Mouse (Mus musculus) liver, embryonic 13.5 days (tissue): ENCODE measurements at regions not wholly inside any gene's neighbourhood (a gene's known extent, or its start where the extent isn't known, plus 50 kb on each side); places are given as distances from the start of the nearest gene placed in this dataset.
"Not testable (repeated sequence)": the region's sequence is repeated elsewhere in the genome, so short reads cannot be mapped to it uniquely, and the experiment has no call there.

Source experiments
- ATAC-seq: fragments of 200-750 bp; cut with Nextera tagmentation; 2 replicates; pipeline ENCODE4 v1.8.0; 2017; ENCODE audit warnings: low read depth, mild to moderate bottlenecking, moderate number of reproducible peaks, moderate library complexity
- DNase-seq: peaks from one replicate; pipeline ENCODE4 v3.0.0; 2022
- H3K27ac ChIP-seq: fragments of 300-500 bp; sonication (generic); 2 replicates; pipeline ENCODE4 v1.5.1; 2015; ENCODE audit warnings: moderate library complexity, mild to moderate bottlenecking, inconsistent platforms
- H3K27me3 ChIP-seq: fragments of 300-500 bp; sonication (generic); 2 replicates; pipeline ENCODE4 v1.6.1; 2015; ENCODE audit warnings: mild to moderate bottlenecking, inconsistent platforms
- H3K36me3 ChIP-seq: fragments of 300-500 bp; sonication (generic); 2 replicates; pipeline ENCODE4 v1.6.1; 2015; ENCODE audit warnings: mild to moderate bottlenecking, inconsistent platforms
- H3K4me1 ChIP-seq: fragments of 300-500 bp; sonication (generic); replicated peaks from 2 replicates; pipeline ENCODE4 v1.6.1; 2015; ENCODE audit warnings: inconsistent platforms
- H3K4me2 ChIP-seq: fragments of 300-500 bp; sonication (generic); 2 replicates; pipeline ENCODE4 v1.6.1; 2015; ENCODE audit warnings: inconsistent platforms, mild to moderate bottlenecking, moderate library complexity
- H3K4me3 ChIP-seq: fragments of 300-500 bp; sonication (generic); replicated peaks from 2 replicates; pipeline ENCODE4 v1.5.1; 2015; ENCODE audit warnings: mild to moderate bottlenecking, inconsistent platforms
- H3K9ac ChIP-seq: fragments of 300-500 bp; sonication (generic); 2 replicates; pipeline ENCODE4 v1.6.1; 2015; ENCODE audit warnings: mild to moderate bottlenecking, inconsistent platforms
- H3K9me3 ChIP-seq: fragments of 300-500 bp; sonication (generic); replicated peaks from 2 replicates; pipeline ENCODE4 v1.6.1; 2016; ENCODE audit warnings: inconsistent platforms
- WGBS: fragments of 180-500 bp; shearing (Covaris S2); methylation state at CpG from one replicate; pipeline ENCODE4 v1.1.7; 2015; ENCODE audit not compliant: insufficient replicate concordance; 5-methylcytosine and 5-hydroxymethylcytosine counted together

DNA sequence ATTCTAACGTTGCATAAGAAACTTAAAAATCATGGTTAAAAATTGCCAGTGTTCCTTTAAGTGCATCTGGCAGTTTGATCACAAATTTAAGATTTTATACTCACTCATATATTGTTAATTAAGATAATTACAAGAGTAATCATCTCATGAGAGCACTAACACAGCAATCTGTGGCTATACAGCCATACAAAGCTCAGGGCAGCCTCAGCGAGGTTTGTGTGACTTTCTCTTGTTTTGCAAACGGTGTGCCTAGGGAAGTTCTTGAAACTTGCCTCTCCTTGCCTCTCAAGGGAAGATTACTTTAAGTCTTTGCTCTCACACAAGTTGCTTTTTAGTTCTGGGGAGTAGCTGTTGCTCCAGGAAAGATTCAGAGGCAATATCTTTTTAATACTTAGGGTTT is 58.1 kb upstream of the Slc1a4 start:
- DNase-seq, result no peak
- 55% methylated on average over 3 of the region's 3 CpGs for WGBS
- Histone ChIP-seq H3K9ac (no peak overlapping the region), H3K27ac (no peak overlapping the region), H3K36me3 (no peaks in the 10 kb centered on the region), H3K4me1 (no peaks in the 10 kb centered on the region), H3K4me2 (no peak overlapping the region), H3K9me3 (0 out of 2 replicates have a peak, but pooled peaks cover 4% of the 10 kb centered on the region), H3K4me3 (no peak overlapping the region), H3K27me3 (no peaks in the 10 kb centered on the region)
- ATAC-seq, result no peak

GRCm38 (mm10) chr11:20393302-20393701 is 60.8 kb upstream of the Slc1a4 start:
- H3K27ac ChIP-seq, ATAC-seq: not testable (repeated sequence)
- WGBS, result 81% methylated on average over 3 of the region's 3 CpGs

GRCm38 (mm10) chr11:20393807-20394206 is 61.3 kb upstream of the Slc1a4 start:
- not testable (repeated sequence) for H3K4me3 ChIP-seq, H3K27ac ChIP-seq

More at GRCm38 (mm10) chr11:20393302-20393701, 60.8 kb upstream of the Slc1a4 start:
- H3K4me1 ChIP-seq, H3K9me3 ChIP-seq, DNase-seq, H3K36me3 ChIP-seq, H3K9ac ChIP-seq, H3K4me2 ChIP-seq, H3K4me3 ChIP-seq, H3K27me3 ChIP-seq: not testable (repeated sequence)

GRCm38 (mm10) chr11:20395848-20396203 is 63.3 kb upstream of the Slc1a4 start:
- Histone ChIP-seq H3K4me3 (no peak overlapping the region), H3K27ac (peak overlapping the region; percentile 59; the same call in 1 of the 2 replicates), H3K27me3 (no peaks in the 10 kb centered on the region), H3K4me1 (no peaks in the 10 kb centered on the region), H3K9ac (no peak overlapping the region), H3K36me3 (no peaks in the 10 kb centered on the region), H3K4me2 (0 out of 2 replicates have a peak overlapping the region, but pooled peaks have one; percentile 2), H3K9me3 (0 out of 2 replicates have a peak, but pooled peaks cover 4% of the 10 kb centered on the region)
- WGBS, result 61% methylated on average over 7 of the region's 7 CpGs
- DNase-seq (no peak), ATAC-seq (no peak)

More at GRCm38 (mm10) chr11:20393807-20394206, 61.3 kb upstream of the Slc1a4 start:
- not testable (repeated sequence) for H3K27me3 ChIP-seq, H3K4me2 ChIP-seq, H3K4me1 ChIP-seq, ATAC-seq, H3K9ac ChIP-seq, DNase-seq, H3K9me3 ChIP-seq, H3K36me3 ChIP-seq
- 73% methylated on average over 3 of the region's 3 CpGs for WGBS

GRCm38 (mm10) chr11:20396204-20396848 is 63.8 kb upstream of the Slc1a4 start:
- H3K4me3 ChIP-seq, result no peak overlapping the region
- DNase-seq (no peak), ATAC-seq (peak; percentile 64)
- H3K9ac ChIP-seq, result no peak overlapping the region
- no peaks in the 10 kb centered on the region for H3K27me3 ChIP-seq
- 0 out of 2 replicates have a peak overlapping the region, but pooled peaks have one; percentile 2 for H3K4me2 ChIP-seq
- H3K9me3 ChIP-seq, result no peaks in the 10 kb centered on the region
- 0 out of 2 replicates have a peak, but pooled peaks cover 3% of the 10 kb centered on the region for H3K4me1 ChIP-seq
- WGBS, result 61% methylated on average over 11 of the region's 11 CpGs
- no peaks in the 10 kb centered on the region for H3K36me3 ChIP-seq
- peak overlapping the region; percentile 59 for H3K27ac ChIP-seq

GRCm38 (mm10) chr11:20396884-20397283 is 64.4 kb upstream of the Slc1a4 start:
- Histone ChIP-seq H3K4me2 (no peak overlapping the region), H3K4me1 (0 out of 2 replicates have a peak, but pooled peaks cover 3% of the 10 kb centered on the region), H3K9ac (no peak overlapping the region), H3K4me3 (no peak overlapping the region), H3K9me3 (no peaks in the 10 kb centered on the region), H3K27ac (peak overlapping the region; percentile 59), H3K36me3 (no peaks in the 10 kb centered on the region), H3K27me3 (no peaks in the 10 kb centered on the region)
- ATAC-seq (no peak), DNase-seq (no peak)
- WGBS, result 65% methylated on average over 3 of the region's 3 CpGs

DNA sequence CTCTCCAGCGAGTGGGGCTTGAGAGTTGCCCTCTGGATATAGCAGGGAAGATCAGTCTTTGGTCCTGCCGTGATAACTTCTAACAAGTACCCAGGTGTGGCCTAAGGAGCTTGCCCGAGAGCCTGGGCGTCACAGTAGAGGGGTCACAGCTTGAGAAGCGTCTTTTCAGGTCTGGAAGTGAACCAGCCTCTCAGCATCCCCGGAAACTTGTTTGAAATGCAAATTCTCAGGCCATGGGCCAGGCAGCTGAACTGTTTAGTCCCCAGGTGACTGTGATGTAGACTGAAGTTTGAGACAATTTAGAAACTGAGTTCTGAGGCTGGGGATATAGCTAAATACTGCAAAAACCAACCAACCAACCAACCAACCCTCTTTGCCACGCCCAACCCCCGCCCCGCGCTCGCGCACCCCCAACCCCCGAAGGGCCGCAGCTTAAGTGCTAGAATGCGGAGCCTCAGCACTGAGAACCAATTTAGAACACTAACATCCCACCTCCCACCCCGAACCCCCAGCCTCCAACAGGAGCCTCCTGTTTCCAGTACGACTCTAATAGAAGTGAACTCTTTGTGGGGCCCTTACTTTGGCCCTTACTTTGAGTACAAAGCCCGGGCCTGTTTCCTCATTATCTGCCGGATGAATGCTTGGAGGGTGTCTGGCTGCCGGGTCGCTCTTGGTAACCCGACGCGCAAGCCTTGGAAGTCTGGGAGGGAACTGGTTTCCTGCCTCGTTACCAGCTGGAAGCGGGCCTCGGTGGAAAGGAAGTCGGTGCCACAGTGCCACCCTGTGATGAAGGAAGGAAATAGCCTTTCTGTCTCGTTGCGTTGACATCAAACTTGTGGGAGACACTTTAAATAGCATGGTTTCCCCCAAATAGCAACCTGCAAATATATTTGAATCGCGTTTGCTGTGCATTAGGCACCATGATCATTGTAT is 68.1 kb upstream of the Slc1a4 start:
- 15% methylated on average over 32 of the region's 32 CpGs for WGBS
- no peak overlapping the region for H3K9ac ChIP-seq
- H3K27me3 ChIP-seq, result no peaks in the 10 kb centered on the region
- H3K4me3 ChIP-seq, result peak overlapping the region; percentile 49
- 0 out of 2 replicates have a peak, but pooled peaks cover 3% of the 10 kb centered on the region for H3K4me1 ChIP-seq
- no peak overlapping the region for H3K27ac ChIP-seq
- no peaks in the 10 kb centered on the region for H3K9me3 ChIP-seq
- H3K4me2 ChIP-seq, result peak overlapping the region; percentile 65
- H3K36me3 ChIP-seq, result no peaks in the 10 kb centered on the region
- ATAC-seq, result peak; percentile 50; the same call in 1 of the 2 replicates
- DNase-seq, result peak; percentile 44

GRCm38 (mm10) chr11:20403456-20403855 is 70.9 kb upstream of the Slc1a4 start:
- H3K4me3 ChIP-seq, result no peak overlapping the region
- 40% methylated on average over 3 of the region's 3 CpGs for whole genome bisulfite sequencing
- 0 out of 2 replicates have a peak, but pooled peaks cover 3% of the 10 kb centered on the region for H3K4me1 ChIP-seq
- no peak overlapping the region for H3K9ac ChIP-seq
- no peak overlapping the region for H3K4me2 ChIP-seq
- H3K27me3 ChIP-seq, result no peaks in the 10 kb centered on the region
- no peak overlapping the region for H3K27ac ChIP-seq
- ATAC-seq, result no peak
- no peaks in the 10 kb centered on the region for H3K9me3 ChIP-seq
- no peak for DNase-seq
- no peaks in the 10 kb centered on the region for H3K36me3 ChIP-seq

DNA sequence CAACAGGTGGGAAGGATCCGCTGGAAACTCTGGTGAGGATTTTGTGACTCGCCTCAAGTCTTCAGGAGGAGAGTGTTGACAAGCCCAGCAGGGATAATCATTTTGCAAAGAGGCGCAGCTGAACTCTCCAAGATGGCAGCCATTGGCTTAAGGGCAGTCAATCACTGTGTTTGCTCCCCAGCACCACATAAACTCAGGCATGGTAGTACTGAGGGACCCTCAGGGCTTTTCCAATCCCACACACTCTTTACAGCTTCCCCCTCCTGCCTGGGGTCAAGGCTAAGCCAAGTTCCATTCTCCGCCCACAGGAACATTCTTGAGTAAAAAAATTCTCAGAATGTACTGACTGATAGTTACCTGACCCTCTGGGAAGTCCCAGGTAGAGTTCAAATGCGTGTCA is 72.0 kb upstream of the Slc1a4 start:
- H3K9ac ChIP-seq, result no peak overlapping the region
- H3K4me2 ChIP-seq, result no peak overlapping the region
- H3K4me3 ChIP-seq, result no peak overlapping the region
- H3K36me3 ChIP-seq, result no peaks in the 10 kb centered on the region
- no peak overlapping the region for H3K27ac ChIP-seq
- 66% methylated on average over 5 of the region's 5 CpGs for WGBS
- H3K4me1 ChIP-seq, result 0 out of 2 replicates have a peak, but pooled peaks cover 3% of the 10 kb centered on the region
- no peaks in the 10 kb centered on the region for H3K27me3 ChIP-seq
- no peaks in the 10 kb centered on the region for H3K9me3 ChIP-seq
- DNase-seq (no peak), ATAC-seq (no peak)

- Histone ChIP-seq H3K9ac (no peak overlapping the region), H3K36me3 (no peaks in the 10 kb centered on the region), H3K27me3 (no peaks in the 10 kb centered on the region), H3K4me2 (no peak overlapping the region), H3K9me3 (peaks cover 21% of the 10 kb centered on the region), H3K27ac (no peak overlapping the region), H3K4me3 (no peak overlapping the region), H3K4me1 (no peaks in the 10 kb centered on the region)
- no peak for DNase-seq
- ATAC-seq, result no peak
- 41% methylated on average over 2 of the region's 2 CpGs for WGBS
Observed at GRCm38 (mm10) chr11:20418141-20418540, 85.6 kb upstream of the Slc1a4 start.

- Histone ChIP-seq H3K4me2 (no peak overlapping the region), H3K9ac (no peak overlapping the region), H3K27ac (no peak overlapping the region), H3K27me3 (no peaks in the 10 kb centered on the region), H3K36me3 (no peaks in the 10 kb centered on the region), H3K9me3 (peaks cover 16% of the 10 kb centered on the region), H3K4me1 (no peaks in the 10 kb centered on the region), H3K4me3 (no peak overlapping the region)
- ATAC-seq (no peak), DNase-seq (no peak)
- 64% methylated on average over 4 of the region's 4 CpGs for WGBS
Observed at GRCm38 (mm10) chr11:20420876-20421275, 88.4 kb upstream of the Slc1a4 start.
